Mouse (Mus musculus): ENCODE data around the gene Naa80.
A peak's percentile ranks its signal among the peaks of the same experiment; 100 is the strongest.
"Not testable (repeated sequence)": the region's sequence is repeated elsewhere in the genome, so short reads cannot be mapped to it uniquely, and the experiment has no call there.

Gene Naa80

DNA sequence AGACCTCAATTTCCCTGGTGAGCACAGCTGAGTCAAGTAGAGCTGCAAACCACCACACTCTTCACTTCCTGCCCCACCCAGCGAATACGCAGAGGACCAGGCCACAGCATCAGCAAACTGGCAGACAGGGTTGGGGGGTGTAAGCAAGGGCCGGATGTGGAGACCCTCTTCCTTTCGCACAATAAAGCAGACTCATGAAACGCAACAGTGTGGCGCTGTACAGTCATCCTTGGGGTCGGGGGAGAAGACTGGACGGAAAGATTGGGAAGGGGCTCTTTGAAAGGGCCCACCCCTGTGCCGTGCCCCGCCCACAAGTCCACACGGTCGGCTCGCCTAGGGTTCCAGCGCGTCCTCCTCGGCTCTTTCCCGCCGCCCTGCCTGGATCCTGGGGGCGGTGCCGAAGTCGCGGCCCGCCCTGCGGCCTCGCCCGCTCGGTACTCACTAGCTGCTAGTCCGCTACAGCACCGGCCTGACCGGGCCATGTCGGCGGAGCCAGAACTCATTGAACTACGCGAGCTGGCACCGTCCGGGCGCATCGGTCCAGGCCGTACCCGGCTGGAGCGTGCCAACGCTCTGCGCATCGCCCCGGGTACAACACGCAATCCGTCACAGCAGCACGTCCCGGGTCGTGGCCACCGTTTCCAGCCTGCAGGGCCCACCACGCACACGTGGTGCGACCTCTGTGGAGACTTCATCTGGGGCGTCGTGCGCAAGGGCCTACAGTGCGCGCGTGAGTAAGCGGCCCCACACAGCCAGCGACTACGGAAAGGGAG is 27.4 kb upstream of the Naa80 start, which contains the start of gene Rassf1:
Rassf1 (plus strand) TSS at position 439 of the 773 bp plus-strand sequence.
- DNase-seq = peak; percentile 67

DNA sequence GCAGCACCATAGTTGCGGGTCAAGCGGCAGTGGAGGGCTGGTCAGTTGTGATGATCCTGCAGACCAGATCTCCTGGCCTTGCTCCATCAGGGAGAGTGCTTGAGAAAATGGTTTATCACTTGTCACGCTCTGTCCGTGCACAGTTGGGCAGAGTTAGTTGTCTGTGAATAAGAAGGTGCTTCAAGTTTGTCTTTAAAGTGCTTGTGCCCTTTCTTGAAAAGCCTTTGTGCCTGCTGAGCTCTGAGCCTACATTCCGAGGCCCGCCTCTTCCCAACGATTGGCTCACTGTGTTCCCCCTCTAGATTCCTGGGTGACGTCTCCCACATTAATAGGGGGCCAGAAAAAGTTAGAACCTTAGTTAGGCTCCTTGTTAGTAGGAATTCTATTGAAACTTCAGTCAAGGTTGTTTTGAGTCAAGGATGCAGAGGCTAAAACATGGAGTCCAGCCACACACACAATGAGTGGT is 26.8 kb upstream of the Naa80 start:
- DNase-seq = no peak

DNA sequence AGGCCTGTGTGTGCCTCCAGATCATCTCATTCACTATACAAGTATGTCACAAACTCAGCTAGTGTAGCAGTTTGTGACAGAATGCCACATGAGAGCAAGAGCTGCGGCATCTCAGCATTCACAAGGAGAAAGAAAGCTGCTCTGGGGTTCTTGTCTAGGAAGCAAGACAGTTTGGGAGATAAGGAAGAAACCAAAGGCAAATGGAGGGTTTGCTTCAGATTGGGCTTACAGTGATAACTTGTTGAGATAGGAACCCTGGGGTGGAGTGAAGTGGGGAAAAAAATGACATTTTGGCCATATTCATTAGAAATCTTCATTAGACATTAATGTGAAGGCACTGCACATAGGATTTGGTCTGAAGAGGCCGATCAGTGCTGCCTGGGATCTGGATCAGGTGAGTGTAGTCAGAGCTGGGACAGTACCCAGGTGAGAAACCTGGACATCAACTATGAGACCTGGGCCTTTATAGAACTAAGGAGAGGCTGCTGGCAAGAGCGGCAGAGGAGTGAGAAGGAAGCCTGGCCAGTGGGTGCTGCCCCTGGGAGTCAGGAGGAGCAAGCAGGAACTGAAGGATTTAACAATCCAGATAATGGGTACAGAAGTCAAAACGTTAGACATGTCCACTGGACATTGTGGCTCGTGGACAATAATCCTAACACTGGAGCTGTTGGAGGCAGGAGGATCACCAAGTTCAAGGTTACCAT is 25.8 kb upstream of the Naa80 start:
- no peak for DNase-seq

DNA sequence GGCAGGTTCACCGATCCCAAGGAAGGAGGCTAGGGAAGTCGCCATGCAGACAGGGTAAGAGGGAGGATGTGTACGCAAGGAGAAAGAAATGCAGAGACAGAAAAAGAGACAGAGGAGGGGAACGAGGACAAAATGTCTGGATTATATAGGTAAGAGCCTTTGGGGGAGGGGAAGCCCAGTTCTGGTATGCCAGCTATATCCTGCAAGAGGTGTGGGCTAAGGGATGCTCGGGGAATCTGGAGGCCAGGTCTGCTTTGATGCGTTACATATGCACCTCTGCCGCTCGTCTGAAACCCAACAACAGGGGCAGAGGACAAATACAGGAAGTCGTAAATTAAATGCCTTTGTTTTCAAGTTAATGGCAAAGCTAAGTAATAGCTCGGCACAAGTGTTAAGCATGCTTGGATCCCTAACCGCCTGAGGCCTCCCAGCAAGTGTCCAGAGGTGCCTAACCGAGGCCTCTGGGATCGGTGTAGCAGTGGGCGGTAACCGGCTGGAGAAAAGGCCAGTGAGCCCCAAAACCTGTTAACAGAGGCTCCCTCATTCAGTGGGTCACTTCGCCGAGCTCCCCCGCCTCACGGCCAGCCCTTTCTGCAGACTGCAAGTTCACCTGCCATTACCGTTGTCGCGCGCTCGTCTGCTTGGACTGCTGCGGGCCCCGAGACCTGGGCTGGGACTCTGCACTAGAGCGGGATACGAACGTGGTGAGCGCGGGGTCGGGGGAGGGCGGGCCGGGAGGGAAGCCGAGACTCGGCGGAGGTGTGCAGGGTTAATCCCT is 25.0 kb upstream of the Naa80 start:
- peak; percentile 78 for DNase-seq

DNA sequence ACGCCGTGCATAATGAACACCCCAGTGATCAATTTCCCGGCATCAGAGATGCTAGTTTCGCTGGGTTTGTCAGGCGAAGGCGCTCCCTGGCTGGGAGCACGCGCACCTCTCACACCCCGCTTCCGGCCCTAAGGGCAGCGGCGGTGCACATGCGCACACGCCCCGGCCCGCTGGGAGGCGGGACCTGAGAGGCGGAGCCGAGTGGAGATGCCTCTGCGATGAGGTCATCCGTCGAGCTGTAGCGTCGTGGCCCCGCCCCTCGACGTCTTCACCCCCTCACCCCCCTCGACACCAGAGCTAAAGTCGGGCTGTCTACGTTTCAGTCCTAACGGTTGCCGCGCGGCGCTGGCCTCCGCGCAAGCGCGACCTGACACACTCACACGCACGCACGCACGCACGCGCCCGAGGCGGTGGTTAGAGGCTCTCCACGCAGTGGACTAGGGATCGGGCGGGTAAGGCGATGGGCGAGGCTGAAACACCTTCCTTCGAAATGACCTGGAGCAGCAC is 24.3 kb upstream of the Naa80 start:
- DNase-seq = peak; percentile 97

DNA sequence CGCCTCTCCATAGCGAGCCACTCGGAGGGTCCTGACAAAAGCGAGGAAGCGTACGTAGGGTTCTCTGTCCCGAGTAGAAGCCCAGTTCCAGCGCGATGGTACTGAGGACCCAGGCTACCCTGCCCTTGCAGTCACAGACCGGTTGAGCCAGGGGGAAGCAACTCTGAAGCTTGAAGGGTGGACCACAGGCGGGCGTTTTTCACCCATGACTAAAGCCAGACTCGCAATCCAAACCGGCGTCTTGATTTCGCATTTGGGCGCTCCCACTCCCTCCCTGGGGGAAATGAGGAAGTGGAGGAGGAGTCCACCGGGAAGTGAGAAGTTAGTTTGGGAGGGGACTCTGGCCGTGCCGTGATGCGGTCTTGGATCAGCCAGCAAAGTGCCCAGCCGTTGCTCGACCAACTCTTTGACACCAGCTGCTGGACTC is 23.6 kb upstream of the Naa80 start:
- no peak for DNase-seq

DNA sequence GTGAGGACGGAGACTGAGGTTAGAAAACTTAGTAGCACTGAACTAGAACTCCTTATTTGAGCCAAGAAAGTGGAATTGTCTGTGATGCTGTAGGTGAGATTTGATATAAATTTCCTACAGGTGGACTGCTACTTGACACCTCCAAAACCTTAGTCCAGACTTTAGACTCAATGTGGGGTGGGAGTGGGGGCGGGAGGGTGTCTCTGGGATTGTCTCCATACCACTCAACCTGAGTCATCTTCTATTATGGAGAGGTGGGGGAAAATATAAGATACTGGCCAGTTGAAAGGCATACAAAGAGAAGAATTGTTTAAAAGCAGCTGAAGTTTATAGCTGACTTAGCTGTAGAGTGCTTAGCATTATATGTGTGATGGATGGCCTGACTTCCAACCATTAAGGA is 23.0 kb upstream of the Naa80 start:
- DNase-seq = no peak

DNA sequence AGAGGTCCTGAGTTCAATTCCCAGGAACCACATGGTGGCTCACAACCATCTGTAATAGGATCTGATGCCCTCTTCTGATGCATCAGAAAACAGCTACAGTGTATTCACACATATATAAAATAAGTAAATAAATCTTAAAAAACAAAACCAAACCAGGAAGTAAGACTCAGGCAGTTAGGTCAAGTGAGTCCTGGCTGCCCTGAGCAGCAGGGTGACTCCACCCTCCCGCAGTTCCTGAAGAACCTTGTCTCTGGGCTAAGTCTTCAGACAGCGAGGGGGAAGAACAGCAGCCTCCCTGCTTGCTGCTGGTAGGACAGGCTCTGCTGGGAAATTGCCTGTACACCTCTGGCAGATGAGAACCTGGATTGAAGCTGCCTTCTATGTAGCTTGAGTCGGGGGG is 22.3 kb upstream of the Naa80 start:
- no peak for DNase-seq

DNA sequence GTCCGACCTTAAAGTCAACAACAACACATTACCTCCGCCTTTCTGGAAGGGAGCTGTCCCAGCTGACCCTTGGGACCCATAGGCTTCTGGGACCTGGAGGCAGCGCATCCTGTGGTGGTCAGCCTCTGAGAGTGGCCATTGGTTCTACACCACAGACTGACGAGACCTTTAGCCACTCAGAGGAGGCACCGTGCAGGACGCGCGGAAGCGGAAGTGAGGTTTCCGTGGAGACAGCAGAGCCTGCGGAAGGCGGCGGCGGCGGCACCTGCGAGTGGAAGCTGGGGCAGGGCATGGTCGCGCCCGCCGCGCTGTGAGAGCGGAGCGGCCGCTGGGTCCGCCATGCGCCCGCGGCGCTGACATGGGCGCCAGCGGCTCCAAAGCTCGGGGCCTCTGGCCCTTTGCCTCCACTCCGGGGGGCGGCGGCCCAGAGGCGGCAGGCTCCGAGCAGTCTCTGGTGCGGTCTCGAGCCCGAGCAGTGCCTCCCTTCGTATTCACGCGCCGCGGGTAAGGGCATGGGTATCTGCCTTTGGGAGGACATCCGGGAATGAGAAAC is 15.6 kb upstream of the Naa80 start, which contains the start of gene Tusc2:
Tusc2 (plus strand) TSS at position 227 of the 553 bp plus-strand sequence.
- peak; percentile 96 for DNase-seq

DNA sequence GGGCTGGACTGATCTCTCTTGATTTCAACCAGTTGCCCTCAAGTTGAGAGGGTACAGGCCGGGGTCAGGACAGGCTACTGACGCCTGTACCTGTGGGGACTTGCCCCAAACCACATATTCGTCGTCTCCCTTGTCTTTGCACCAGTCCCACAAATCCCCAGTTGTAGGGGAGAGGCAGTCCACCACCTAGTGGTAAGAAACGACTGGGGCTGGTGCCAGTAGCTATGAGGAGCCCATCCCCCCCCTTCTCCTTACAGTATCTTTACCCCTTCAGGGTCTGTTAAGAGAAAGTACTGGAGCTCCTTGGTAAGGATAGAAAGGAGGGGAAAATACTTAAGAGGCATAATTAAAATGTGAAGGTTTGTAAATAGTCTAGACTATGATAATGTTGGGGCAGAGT is 13.1 kb upstream of the Naa80 start:
- DNase-seq = not testable (repeated sequence)

DNA sequence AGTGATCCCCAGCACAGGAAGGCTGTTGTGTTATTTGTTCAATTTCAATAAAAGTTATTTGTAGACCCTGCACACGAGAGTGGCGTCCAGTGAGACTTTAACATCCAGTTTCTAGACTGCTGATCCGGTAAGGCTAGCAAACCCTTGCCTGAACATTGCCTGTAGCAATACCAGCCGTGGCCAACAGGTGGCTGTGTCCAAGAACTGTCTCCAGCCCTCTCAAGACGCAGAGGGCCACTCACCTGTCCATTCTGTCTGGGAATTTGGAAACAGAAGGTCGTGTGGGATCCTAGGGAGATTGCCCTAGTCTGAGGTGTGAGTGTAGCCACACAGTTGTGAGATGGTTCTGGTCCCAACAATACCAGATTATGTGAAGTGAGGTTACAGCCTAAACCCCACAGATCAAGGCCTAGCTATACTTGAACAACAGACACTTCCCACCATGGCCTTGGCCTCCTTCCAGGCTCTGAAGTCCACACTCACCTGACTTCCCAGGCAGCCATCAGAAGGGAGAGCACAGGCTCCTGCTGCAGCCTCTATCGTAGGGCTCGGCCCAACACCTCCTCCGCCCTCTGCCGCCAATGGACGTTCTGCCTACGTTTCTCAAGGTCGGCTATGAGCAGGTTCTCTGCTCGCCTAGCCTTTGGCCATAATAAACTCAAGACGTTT is 12.5 kb upstream of the Naa80 start:
- DNase-seq = peak; percentile 79

DNA sequence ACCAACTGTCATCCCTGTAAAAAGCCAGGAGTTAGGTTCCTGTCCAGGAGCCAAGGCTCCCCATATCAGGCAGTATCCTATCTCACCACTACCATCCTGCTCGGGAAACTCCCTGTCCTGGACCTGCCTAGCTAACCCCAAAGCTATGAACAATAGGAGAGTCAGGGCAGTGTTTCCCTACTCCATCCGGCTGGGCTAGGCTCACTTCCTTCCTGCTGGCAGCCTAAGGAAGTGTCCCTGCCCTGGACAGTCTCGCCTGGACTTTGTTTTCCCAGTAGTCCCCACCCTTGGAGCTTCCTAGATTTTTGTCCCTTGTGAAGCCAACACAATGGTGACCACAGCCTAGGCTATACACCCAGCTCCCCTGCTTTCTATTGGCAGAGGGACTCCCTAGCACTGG is 11.8 kb upstream of the Naa80 start:
- DNase-seq = no peak

DNA sequence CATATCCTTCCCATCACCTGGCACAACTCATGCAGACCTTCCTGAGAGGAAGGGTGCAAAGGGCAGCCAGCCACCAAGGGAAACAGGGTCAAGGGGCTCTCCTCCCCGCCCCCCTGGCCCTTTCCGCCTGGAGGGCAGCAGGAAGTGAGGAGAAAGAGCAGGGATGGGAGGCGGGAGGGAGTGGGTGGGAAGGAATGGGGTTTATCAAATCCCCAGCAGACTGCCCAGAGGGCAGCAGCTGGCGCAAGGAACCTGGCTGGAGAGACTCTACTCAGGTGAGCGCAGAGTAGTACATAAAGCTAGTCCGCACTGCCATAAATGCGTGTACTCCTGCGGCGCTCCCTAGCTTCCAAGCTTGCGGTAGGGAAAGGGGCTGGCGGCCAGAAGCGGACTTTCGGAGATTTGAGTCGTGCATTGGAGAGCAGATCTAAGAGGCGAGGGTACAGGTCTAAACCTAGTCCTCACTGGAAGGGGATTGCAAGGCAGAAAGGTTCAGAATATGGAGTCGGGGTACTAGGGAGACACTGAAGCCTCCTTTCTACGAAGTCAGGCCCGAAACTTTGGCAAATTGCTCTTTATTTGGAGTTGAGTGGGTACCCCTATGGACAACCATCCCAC is 10.9 kb upstream of the Naa80 start, which contains the start of gene Hyal2:
Hyal2 (plus strand) TSS at position 244 of the 618 bp plus-strand sequence.
- DNase-seq = no peak

DNA sequence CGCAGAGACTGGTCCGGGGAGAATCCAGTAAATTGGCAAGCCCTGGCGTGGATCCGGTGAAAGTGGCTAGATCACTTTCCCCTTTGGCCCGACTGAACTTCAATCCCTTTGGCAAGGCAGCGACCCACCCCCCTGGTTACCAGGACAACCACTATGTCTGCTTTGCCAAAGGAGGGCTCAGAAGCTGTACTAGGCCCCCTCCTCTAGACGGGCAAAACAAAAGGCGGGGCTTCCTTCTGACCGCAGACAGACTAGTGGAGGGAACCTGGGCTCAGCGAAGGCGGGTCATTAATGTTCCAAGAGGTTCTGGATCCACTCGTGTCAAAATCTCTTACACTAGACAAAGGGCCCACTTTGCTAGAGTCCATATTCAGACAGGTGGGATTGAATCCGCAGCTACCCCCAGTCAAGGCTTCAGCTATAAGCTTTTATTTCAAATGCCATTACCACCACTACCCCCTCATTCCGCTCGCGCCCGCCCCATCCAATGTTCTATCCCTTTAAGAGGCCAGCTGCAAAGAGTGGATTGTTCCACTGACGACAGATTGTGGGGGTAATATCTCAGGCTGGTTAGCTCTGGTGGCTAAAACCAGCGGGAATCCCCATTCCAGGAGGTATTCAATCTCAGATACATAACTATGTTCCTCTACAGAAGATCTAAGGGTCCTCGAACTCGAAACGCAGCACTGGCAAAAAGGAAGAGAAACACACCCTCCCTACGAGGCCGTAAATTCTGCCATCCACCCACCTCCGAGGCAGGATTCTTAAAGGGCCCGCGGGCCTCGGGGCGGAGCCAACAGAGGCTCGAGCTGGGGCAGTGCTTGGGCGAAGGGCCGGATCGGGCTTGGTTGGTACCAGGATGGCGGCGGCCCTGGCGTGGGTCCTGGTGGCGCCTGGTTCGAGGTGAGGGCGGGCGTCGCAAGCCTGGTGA is 10.1 kb upstream of the Naa80 start:
- DNase-seq = peak; percentile 86

DNA sequence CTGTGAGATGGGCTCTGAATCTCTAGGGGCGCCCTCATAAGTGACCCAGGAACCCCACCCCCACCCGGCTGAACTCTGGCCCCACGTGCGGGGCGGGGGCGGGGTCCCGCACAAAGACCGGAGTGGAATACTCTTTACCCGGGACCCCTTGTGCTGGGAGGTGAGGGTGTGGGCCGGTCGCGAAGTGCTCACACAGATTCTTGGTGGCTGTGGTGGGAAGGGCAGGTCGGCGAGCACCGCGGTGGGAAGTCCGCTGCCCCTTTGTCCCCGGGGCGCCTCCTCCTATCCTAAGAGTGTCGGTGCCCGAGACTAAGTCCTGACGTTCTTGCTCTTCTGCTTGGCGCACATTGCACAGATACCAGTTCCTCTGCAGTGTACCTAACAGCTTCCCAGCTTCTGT is 9.4 kb upstream of the Naa80 start:
- no peak for DNase-seq

DNA sequence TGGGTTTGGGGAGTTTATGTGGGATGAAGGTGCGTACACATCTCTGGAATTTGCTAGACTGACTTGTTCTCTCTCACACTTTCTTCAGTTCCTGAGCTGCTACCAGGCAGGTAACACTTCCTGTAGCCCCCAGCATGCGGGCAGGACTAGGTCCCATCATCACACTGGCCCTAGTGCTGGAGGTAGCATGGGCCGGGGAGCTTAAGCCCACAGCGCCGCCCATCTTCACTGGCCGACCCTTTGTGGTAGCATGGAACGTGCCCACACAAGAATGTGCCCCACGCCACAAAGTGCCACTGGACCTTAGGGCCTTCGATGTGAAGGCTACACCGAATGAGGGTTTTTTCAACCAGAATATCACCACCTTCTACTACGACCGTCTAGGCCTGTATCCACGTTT is 8.7 kb upstream of the Naa80 start:
- DNase-seq = no peak

DNA sequence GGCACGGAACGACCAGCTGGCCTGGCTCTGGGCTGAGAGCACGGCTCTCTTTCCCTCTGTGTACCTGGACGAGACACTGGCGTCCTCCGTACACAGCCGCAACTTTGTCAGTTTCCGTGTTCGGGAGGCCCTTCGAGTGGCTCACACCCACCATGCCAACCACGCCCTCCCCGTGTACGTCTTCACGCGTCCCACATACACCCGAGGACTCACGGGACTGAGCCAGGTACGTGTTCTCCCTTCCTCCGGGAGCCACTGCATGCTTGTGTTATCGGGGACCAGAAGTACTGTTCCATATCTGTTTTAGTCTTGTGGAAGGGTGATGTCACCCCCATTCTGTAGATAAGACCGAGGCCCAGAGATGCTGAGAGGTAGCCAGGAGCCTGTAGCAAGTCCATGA is 7.8 kb upstream of the Naa80 start:
- DNase-seq = no peak

DNA sequence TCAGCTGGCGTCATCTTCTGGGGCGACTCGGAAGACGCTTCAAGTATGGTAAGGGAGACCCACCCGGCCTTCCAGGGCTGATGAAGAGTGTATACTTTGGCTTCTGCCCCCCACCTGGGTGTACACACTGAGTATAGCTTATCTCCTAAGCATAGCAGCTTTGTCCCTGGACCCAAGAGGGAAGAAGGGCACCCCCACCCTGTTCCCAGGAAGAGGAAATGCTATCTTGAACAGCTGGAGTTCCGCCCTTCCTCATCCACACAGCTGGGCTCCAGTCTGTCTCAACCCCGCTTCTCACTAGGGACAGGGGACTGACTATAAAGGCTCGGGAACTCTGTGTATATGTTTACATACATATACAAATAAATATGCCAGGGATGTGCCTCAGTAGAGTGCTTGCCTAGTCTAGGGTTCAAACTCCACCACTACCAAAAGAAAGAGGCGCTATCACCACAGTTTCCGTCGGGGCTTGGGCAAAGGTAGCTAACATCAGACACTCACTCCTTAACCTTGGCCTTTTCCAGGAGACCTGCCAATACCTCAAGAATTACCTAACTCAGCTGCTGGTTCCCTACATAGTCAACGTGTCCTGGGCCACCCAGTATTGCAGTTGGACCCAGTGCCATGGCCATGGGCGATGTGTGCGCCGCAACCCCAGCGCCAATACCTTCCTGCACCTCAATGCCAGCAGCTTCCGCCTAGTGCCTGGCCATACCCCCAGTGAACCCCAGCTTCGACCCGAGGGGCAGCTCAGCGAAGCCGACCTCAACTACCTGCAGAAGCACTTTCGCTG is 7.0 kb upstream of the Naa80 start:
- no peak for DNase-seq

DNA sequence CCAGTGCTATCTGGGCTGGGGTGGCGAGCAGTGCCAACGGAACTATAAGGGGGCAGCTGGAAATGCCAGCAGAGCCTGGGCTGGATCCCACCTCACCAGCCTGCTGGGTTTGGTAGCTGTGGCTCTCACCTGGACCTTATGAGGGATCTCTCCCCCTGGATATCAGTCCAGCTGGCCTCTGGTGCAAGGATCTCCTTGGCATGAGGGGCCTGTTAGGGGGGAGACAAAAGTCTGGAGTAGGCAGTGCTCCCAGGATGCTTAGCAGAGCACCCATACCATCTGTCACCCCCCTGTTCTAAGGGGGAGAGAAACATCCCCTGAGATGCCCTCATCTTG is 6.4 kb upstream of the Naa80 start:
- no peak for DNase-seq

DNA sequence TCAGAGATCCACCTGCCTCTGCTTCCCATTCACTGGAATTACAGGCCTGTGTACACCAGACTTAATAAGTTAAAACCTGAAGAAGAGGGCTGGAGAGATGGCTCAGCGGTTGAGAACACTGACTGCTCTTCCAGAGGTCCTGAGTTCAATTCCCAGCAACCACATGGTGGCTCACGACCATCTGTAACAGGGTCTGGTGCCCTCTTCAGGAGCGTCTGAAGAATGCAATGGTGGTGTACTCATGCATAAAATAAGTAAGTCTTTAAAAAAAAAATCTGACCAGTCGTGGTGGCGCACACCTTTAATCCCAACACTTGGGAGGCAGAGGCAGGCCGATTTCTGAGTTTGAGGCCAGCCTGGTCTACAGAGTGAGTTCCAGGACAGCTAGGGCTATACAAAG is 4.9 kb upstream of the Naa80 start:
- not testable (repeated sequence) for DNase-seq
